ENCODE assay signal across 27 mouse cellular contexts in the genomic region with DNA sequence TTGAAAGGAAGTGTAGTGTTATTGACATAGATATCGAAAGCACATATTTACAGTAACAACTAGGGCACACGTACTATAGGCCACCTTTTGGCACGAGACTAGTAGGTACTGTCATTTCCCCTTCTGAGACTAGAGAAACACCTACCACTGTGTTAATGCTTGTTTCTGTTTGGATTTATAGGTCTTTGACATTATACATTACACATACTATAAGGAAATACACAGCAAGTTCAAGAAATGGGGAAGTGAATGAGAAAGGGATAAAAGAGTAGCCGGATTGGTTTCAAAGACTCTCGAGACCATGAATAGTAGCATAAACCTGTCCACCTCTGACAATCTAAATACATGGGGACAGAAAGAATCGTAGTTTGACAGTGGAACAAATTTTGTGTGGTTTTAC.
DNase-seq lines count a peak whose midpoint lies in the region; ATAC-seq lines count a peak whose summit lies in the region.
"Had no signal": no experiment of that assay in that cellular context is flagged by ENCODE, and none has a peak within 500 bp of the region (broad histone marks: within the 10 kb centered on the region; RNA-seq: fewer than 3 reads in every experiment).

No protein-coding gene starts in this region.

- no peaks in the 10 kb centered on the region for H3K27me3 ChIP-seq in splenic B cell, adult 2 months (ENCODE audit: control insufficient read depth, insufficient read depth, low read length, poor library complexity, severe bottlenecking)
- H3K27me3 ChIP-seq: CH12.LX; embryonic facial prominence, embryonic 12.5 days; forebrain, embryonic 13.5 days; forebrain, embryonic 15.5 days; Patski had no signal

- DNase-seq in c-Kit-positive CD71-negative TER-119-negative erythroid progenitor cells, embryonic 14.5 days (ENCODE audit: low read depth) = peak; percentile 3
- peak; percentile 8 for DNase-seq in splenic B cell, adult 2 months (ENCODE audit: low read depth, low spot score)
- DNase-seq in kidney, postnatal 25 days = no peak
- no peak for DNase-seq in liver
- DNase-seq in frontal cortex, postnatal 10 days (ENCODE audit: low spot score in 2 of 2) = no peak
- no peak for DNase-seq in neural tube, embryonic 10.5 days (ENCODE audit: extremely low spot score, low spot score)
- DNase-seq: adrenal gland, adult 8-10 months; adrenal gland, postnatal 14 days; adrenal gland, postnatal 36 days; B cell, adult 2 months; cerebellum, adult 11 months; cerebellum, adult 18-20 months; cerebellum, adult 8-10 months; cerebellum, postnatal 10 days; cerebellum, postnatal 25 days; embryo, embryonic 11 days had no signal

- peak; percentile 78 for ATAC-seq in granulocyte monocyte progenitor cell, adult 5-6 weeks (replicated peaks; ENCODE audit: poor library complexity, severe bottlenecking)
- peak; percentile 33; the same call in 1 of the 2 replicates for ATAC-seq in megakaryocyte, adult 5-6 weeks (ENCODE audit: poor library complexity, severe bottlenecking)
- ATAC-seq: activated CD4-positive, CD25-positive, alpha-beta regulatory T cell, adult 4 months; CD4-positive, CD25-positive, alpha-beta regulatory T cell, adult 4 months; forebrain, embryonic 13.5 days; forebrain, embryonic 15.5 days; forebrain, postnatal 0 days; Patski had no signal

- no peaks in the 10 kb centered on the region for H3K36me3 ChIP-seq in splenic B cell, adult 2 months (ENCODE audit: control insufficient read depth, insufficient read depth, low read length, poor library complexity, severe bottlenecking)
- H3K36me3 ChIP-seq: embryonic facial prominence, embryonic 12.5 days; forebrain, embryonic 15.5 days; G1E had no signal

Comparison
In these comparisons a context has a peak if more than half of its experiments do, and no peak if none do; other contexts are left out.
1. DNase-seq: peak in c-Kit-positive CD71-negative TER-119-negative erythroid progenitor cells, embryonic 14.5 days (single experiment) and splenic B cell, adult 2 months (single experiment); none in kidney, postnatal 25 days (0 of 2), liver (single experiment), frontal cortex, postnatal 10 days (0 of 2) and neural tube, embryonic 10.5 days (single experiment).